Mouse (Mus musculus) embryonic fibroblast, embryonic 13.5 days (primary cell): ENCODE results near the gene Shroom3. TPM values are rescaled to one million over a fixed set of nuclear protein-coding genes. Genes with fewer than 3 reads are reported as not detected.

Experiments
- H3K27ac ChIP-seq: 2 replicates; pipeline ENCODE4 v1.5.1; 2012; ENCODE audit warnings: low read length, control low read depth, inconsistent platforms; ENCODE audit not compliant: insufficient read depth
- H3K4me1 ChIP-seq: 2 replicates; pipeline ENCODE4 v1.6.1; 2011; ENCODE audit warnings: low read length; ENCODE audit not compliant: control insufficient read depth, insufficient read depth
- H3K4me3 ChIP-seq: 2 replicates; pipeline ENCODE4 v1.5.1; 2011; ENCODE audit warnings: mild to moderate bottlenecking, control low read depth, low read length; ENCODE audit not compliant: insufficient read depth
- CTCF ChIP-seq: IDR thresholded peaks from 2 replicates; pipeline ENCODE4 v1.5.1; 2011; ENCODE audit warnings: mild to moderate bottlenecking, control low read depth, low read length, moderate library complexity, borderline replicate concordance; ENCODE audit not compliant: insufficient read depth
- POLR2A ChIP-seq: IDR thresholded peaks from 2 replicates; pipeline ENCODE4 v1.6.1; 2011; ENCODE audit warnings: low read depth, mild to moderate bottlenecking, control low read depth, low read length, moderate library complexity
- polyA plus RNA-seq: library from polyadenylated mRNA; stranded (reverse); fragments of >200 nt; gene quantifications from 2 replicates; pipeline ENCODE4 v1.2.4, GENCODE M21; 2011; ENCODE audit warnings: low read depth; ENCODE audit not compliant: missing spikeins, insufficient read length

Shroom3 gene
- polyA plus RNA-seq, 1 experiment: 1.2 TPM

DNA sequence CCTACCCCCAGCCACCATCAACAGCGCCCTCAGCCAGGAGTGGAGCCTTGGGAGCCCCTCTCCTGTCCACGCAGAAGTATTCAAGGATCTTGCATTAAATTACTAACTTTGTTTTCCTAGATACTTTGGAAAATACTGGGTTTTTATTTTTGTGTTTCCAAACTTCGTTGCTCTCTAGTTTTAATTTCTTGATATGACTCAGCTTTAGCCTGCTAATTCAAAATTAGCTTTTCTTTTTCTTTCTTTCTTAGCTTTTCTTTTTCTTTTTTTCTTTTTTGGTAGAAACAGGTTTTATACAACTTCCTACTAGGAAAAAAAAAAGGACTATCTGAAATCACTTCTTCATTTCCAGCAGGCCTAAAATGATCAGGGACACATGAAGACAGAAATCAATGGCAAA, 284.7 kb downstream of the Shroom3 start:
- Histone ChIP-seq H3K4me3 (no peak overlapping the region), H3K4me1 (no peaks in the 10 kb centered on the region), H3K27ac (no peak overlapping the region)
- TF ChIP-seq POLR2A (no peak), CTCF (no peak)

DNA sequence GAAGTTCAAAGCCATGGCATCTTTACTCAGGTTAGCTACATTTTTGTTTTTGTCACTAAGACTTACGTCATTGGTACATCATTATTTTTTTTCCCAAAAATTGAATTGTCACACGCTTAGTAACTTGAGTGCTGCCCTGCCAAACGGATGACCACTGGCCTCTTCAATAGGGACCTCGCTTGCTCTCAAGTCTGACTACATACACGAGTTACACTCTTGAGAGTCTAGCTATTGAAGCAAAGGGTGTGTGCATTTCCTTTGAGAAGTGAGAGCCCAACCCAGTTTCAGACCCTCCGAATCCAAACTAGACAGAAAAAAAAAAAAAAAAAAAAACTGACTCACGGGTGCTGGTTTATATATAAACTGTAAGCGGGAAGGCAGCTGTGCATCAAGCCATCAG, 286.2 kb downstream of the Shroom3 start:
- no peak for TF ChIP-seq POLR2A
- TF ChIP-seq CTCF: no peak
- H3K4me1 ChIP-seq: no peaks in the 10 kb centered on the region
- no peak overlapping the region for H3K27ac ChIP-seq
- no peak overlapping the region for H3K4me3 ChIP-seq

DNA sequence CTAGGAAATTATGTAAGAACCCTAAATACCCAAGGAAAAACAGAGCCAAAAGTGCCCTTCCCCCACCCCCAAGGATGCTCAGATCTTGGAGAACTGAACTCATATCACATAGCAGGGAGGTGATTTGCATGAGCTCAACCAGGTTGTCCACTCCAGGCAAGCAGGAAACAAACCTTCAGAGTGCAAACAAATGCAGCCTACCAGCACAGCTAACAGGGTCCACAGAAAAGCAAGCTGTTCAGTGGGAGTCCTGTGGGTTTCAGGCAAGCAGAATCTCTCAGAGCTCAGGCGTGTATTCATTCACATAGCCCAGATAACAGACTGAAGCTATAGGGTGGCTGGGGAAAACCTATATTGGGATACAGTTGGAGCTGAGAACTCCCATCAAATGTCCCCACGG, 286.7 kb downstream of the Shroom3 start:
- TF ChIP-seq CTCF: no peak
- no peak for TF ChIP-seq POLR2A
- Histone ChIP-seq H3K4me1 (no peaks in the 10 kb centered on the region), H3K27ac (no peak overlapping the region), H3K4me3 (no peak overlapping the region)

DNA sequence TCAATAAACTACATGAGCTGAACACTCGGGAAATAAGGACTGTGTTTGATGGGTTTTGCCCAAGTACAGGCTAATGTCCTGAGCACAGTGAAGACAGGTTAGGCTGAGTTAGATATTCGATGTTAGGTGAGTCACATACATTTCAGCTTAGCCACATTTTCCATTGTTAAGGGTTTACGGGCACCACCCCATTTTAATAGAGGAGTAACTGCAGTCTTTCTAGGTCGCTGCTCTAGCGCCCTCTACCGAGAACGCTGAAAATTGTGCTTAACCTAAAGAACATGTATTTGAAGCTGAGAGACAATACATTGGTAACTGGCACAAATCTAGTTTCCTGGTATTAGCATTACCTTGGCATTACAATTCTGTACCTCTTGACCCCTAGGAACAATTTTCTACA, 287.2 kb downstream of the Shroom3 start:
- Histone ChIP-seq H3K4me3 (no peak overlapping the region), H3K27ac (no peak overlapping the region), H3K4me1 (no peaks in the 10 kb centered on the region)
- TF ChIP-seq POLR2A (no peak), CTCF (no peak)

DNA sequence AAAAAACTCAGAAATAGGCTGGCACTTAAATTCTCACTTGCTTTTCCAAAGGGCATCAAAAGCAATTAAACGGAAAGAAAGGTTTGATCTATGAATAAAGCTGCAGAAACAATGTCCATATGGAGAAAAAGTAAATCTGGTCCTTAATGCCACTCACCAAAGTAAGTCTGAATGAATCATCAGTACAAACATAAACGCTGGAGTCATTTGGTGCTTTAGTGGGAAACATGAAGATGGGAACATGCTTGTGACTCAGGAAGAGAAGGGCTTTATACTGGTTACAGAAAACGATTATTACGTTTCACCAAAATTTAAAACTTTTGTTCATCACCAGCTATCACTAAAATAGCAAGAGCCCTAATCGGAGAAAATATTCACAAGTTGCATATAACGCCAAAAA, 297.2 kb downstream of the Shroom3 start:
- TF ChIP-seq CTCF: no peak
- no peak for TF ChIP-seq POLR2A
- Histone ChIP-seq H3K4me1 (peaks cover 8% of the 10 kb centered on the region), H3K4me3 (no peak overlapping the region), H3K27ac (no peak overlapping the region)

DNA sequence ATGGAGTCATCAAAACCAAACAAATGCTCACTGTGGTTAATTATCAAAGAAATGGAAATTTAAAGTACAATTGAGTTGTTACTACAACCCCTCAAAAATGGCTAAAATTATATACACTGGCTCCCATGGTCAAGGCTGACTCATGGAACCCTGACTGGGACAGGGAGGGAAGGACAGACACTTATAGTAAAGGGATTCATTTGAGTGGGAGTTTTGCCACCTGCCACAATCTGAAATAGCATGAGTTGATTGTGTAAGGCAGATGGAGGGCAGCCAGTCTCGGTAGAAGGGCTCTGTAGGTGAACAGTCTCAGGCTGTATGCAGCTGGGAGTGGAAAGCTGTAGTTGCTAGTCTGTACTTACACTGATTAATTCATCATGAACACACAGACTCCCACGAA, 297.6 kb downstream of the Shroom3 start:
- no peak overlapping the region for H3K27ac ChIP-seq
- no peak for TF ChIP-seq POLR2A
- no peak for TF ChIP-seq CTCF
- H3K4me3 ChIP-seq: no peak overlapping the region
- H3K4me1 ChIP-seq: peaks cover 8% of the 10 kb centered on the region

DNA sequence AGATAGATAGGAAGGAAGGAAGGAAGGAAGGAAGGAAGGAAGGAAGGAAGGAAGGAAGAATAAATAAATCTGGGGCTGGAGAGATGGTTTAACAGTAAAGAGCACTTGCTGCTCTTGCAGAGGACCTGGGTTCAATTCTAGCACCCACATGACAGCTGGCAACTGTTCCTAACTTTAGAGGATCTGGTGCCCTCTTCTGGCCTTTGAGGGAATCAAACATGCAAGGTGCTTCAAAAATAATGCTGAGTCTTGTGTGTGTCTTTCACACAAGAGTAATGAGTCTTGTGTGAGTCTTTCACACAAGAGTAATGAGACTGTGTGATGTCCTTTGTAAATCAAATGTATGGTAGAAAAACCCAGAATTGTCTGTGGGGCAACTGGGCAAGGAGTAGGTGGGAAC, 299.4 kb downstream of the Shroom3 start:
- Histone ChIP-seq H3K4me1 (peaks cover 8% of the 10 kb centered on the region), H3K4me3 (no peak overlapping the region), H3K27ac (no peak overlapping the region)
- TF ChIP-seq POLR2A (no peak), CTCF (no peak)

DNA sequence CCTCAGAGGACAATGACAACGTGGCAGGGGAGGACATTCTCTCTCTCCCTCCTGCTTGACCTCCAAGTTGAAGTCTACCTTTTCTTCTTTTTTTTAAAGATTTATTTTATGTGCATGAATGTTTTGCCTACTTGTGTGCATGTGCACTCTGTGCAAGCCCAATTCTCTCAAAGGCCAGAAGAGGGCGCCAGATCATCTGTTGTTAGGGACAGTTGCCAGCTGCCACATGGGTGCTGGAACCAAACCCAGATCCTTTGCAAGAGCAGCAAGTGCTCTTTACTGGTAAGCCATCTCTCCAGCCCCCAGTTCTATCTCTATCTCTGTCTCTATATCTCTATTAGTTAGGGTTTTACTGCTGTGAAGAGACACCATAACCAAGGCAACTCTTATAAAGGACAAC, 300.7 kb downstream of the Shroom3 start:
- TF ChIP-seq POLR2A (no peak), CTCF (0 out of 2 replicates have a peak, but pooled peaks have one; percentile 3)
- H3K4me1 ChIP-seq: peaks cover 11% of the 10 kb centered on the region
- H3K4me3 ChIP-seq: no peak overlapping the region
- no peak overlapping the region for H3K27ac ChIP-seq

DNA sequence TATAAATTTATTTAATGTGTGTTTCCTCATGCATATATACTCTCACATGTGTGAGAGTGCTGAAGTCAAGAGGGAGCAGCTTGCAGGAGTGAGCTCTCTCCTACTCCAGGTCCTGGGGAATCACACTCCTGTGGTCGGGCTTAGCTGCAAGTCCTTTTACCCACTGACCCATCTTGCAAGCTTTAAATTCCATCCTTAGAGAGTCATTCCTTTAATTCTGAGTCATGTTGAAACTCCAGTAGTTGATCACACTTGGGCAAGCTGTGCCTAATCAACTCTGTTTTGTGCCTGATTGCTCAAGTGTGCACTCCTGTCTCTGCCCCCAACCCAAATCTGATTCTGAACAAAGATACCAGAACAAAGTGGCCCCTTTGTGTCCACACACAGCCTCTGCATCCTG, 301.5 kb downstream of the Shroom3 start:
- TF ChIP-seq POLR2A: no peak
- H3K4me3 ChIP-seq: no peak overlapping the region
- peak overlapping the region; percentile 43; the same call in 1 of the 2 replicates for H3K27ac ChIP-seq
- H3K4me1 ChIP-seq: peaks cover 11% of the 10 kb centered on the region

DNA sequence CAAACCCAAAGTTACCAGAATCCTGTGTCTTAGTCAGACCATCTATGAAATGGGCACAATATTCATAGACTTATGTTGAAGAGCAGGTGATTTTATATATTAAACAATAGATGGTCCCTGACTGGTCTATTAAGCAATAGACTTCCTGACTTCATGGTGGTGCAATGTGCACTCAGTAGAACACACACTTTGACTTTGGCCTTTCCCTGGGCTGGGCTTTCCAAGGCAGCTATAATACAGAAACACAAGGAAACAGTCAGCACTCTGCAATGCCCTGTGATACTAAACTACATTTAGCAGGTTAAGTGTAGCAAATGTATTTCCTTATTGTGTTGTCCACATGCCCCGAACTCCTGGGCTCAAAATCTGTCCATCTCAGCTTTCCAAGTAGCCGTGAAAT, 302.2 kb downstream of the Shroom3 start:
- H3K27ac ChIP-seq: no peak overlapping the region
- H3K4me1 ChIP-seq: peaks cover 11% of the 10 kb centered on the region
- no peak overlapping the region for H3K4me3 ChIP-seq
- TF ChIP-seq POLR2A: no peak
- no peak for TF ChIP-seq CTCF

DNA sequence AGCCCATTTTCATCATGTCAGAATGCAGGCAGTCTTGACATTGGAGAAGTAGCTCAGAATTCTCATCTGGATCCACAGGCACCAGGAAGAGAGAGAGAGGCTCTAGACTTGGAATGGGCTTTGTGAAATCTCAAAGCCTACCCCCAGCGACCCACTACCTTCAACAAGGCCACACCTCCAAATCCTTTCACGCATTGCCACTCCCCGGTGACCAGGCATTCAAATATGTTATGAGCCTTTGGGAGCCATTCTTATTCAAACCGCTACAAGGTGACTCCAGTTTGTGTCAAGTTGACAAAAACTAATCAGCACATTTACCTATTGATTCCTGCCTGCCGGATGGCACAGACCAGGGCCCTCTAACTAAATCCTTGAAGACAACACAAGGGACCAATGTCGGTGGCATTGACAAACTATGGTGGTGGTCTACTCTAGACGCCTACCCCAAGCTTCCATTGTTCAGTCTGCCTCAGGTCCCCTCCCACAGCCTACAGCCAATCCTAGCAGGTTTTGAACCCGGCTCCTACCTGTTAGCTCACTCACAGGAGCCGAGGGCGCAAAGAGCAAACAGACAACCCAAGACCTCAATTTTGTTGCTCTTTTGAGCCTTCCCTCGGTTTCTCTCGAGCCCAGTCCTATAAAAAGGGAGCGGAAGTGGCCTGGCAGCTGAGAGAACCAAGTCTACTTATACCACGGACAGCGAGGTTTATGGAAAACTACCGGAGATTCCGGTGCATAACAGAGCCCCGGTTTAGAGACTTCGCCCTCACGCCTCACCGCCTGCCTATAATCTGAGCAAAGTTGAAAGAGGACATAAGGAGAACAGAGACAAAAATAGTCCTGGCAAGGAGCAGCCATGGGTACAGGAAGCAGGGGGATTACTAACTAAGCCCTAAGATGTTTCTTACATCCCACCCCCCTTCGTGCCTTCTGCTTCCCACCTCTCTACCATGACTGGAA, 303.7 kb downstream of the Shroom3 start:
- no peak overlapping the region for H3K4me3 ChIP-seq
- H3K27ac ChIP-seq: no peak overlapping the region
- TF ChIP-seq CTCF (no peak), POLR2A (no peak)
- peaks cover 6% of the 10 kb centered on the region for H3K4me1 ChIP-seq
